Mouse (Mus musculus) Patski (cell line): ENCODE measurements around the gene Rflnb. TPM values are rescaled to one million over a fixed set of nuclear protein-coding genes. Genes with fewer than 3 reads are reported as not detected.

ENCODE experiments used
- ATAC-seq: fragments of 100-300 bp; one replicate; pipeline ENCODE4 v1.8.0; 2021
- CTCF ChIA-PET: fragments of 350-600 bp; sonication (Branson Sonifier 250); formaldehyde crosslinking; loops from one replicate; lab custom pipeline; 2022; ENCODE audit warnings: inconsistent platforms; lab: Charles Lee
- POLR2A ChIA-PET: fragments of 350-600 bp; sonication (Branson Sonifier 250); formaldehyde crosslinking; loops from one replicate; lab custom pipeline; 2022; ENCODE audit warnings: antibody characterized with exemption, inconsistent platforms; lab: Charles Lee
- DNase-seq: peaks from one replicate; pipeline ENCODE4 v3.0.0-alpha.2; 2011; ENCODE audit warnings: low read depth, low spot score
- H3K27me3 ChIP-seq: fragments of 371-371 bp; one replicate; pipeline ENCODE4 v1.5.1; 2021
- CTCF ChIP-seq: fragments of 100-300 bp; IDR thresholded peaks from one replicate; pipeline ENCODE4 v1.5.1; 2021
- in situ Hi-C: fragments of 300-500 bp; cut with MboI; formaldehyde crosslinking; loops from 3 replicates; pipeline ENCODE4 v1.11.1; 2018; ENCODE audit warnings: low pct_unique_long_range_greater_than_20kb, mixed read lengths
- polyA plus RNA-seq: library from polyadenylated mRNA; unstranded; gene quantifications from one replicate; pipeline ENCODE4 v1.2.3, GENCODE M21; 2021

Rflnb gene
- polyA plus RNA-seq, 1 experiment from 2014 or later = 3.5 TPM

GRCm38 (mm10) chr11:75994357-75994756 is 33.2 kb downstream of the Rflnb start:
- ChIA-PET CTCF (no interaction called here), POLR2A (no interaction called here)
- ATAC-seq (no peak), DNase-seq (no peak)
- TF ChIP-seq CTCF = no peak
- peaks cover 3% of the 10 kb centered on the region for H3K27me3 ChIP-seq
- in situ Hi-C loops = no loop called here

- ChIA-PET POLR2A (no interaction called here), CTCF (no interaction called here)
- peaks cover 3% of the 10 kb centered on the region for H3K27me3 ChIP-seq
- ATAC-seq = no peak
- in situ Hi-C loops = no loop called here
- no peak for TF ChIP-seq CTCF
- DNase-seq = no peak
Measured at GRCm38 (mm10) chr11:75992481-75992880, 35.1 kb downstream of the Rflnb start.

GRCm38 (mm10) chr11:75991911-75992310 is 35.7 kb downstream of the Rflnb start:
- TF ChIP-seq CTCF = no peak
- CTCF ChIA-PET = no interaction called here
- ATAC-seq = no peak
- peaks cover 3% of the 10 kb centered on the region for H3K27me3 ChIP-seq
- in situ Hi-C loops = no loop called here
- no peak for DNase-seq
- POLR2A ChIA-PET = no interaction called here

GRCm38 (mm10) chr11:75990965-75991835 is 36.4 kb downstream of the Rflnb start:
- H3K27me3 ChIP-seq = peaks cover 3% of the 10 kb centered on the region
- in situ Hi-C loops = no loop called here
- ChIA-PET POLR2A (no interaction called here), CTCF (no interaction called here)
- TF ChIP-seq CTCF = peak; percentile 36
- ATAC-seq = no peak
- DNase-seq = no peak

- DNase-seq (no peak), ATAC-seq (no peak)
- ChIA-PET POLR2A (no interaction called here), CTCF (no interaction called here)
- in situ Hi-C loops = no loop called here
- no peak for TF ChIP-seq CTCF
- no peaks in the 10 kb centered on the region for H3K27me3 ChIP-seq
Measured at GRCm38 (mm10) chr11:75985948-75986347, 41.6 kb downstream of the Rflnb start.

- ATAC-seq (no peak), DNase-seq (no peak)
- no peak for TF ChIP-seq CTCF
- POLR2A ChIA-PET = no interaction called here
- in situ Hi-C loops = no loop called here
- no peaks in the 10 kb centered on the region for H3K27me3 ChIP-seq
- CTCF ChIA-PET = no interaction called here
Measured at GRCm38 (mm10) chr11:75984581-75984980, 43.0 kb downstream of the Rflnb start.

- ChIA-PET CTCF (interaction anchor here (0.8 to 1.3 kb wide), 3 partner anchors 10 to 200 kb away, joined by 3 to 4 read pairs (median 3); no protein-coding TSS in a partner anchor), POLR2A (no interaction called here)
- no peak for ATAC-seq
- peak; percentile 54 for TF ChIP-seq CTCF
- in situ Hi-C loops = no loop called here
- DNase-seq = no peak
- H3K27me3 ChIP-seq = no peaks in the 10 kb centered on the region
Measured at GRCm38 (mm10) chr11:75983194-75983593, 44.4 kb downstream of the Rflnb start.

GRCm38 (mm10) chr11:75980413-75980812 is 47.2 kb downstream of the Rflnb start:
- in situ Hi-C loops = no loop called here
- DNase-seq = no peak
- no peak for ATAC-seq
- POLR2A ChIA-PET = no interaction called here
- CTCF ChIA-PET = interaction anchor here (1.0 to 1.8 kb wide), 2 partner anchors 13 kb away, joined by 3 to 6 read pairs; no protein-coding TSS in a partner anchor
- no peaks in the 10 kb centered on the region for H3K27me3 ChIP-seq
- TF ChIP-seq CTCF = no peak

- H3K27me3 ChIP-seq = no peaks in the 10 kb centered on the region
- in situ Hi-C loops = no loop called here
- ChIA-PET CTCF (no interaction called here), POLR2A (interaction anchor here (0.6 kb wide), 2 partner anchors 74 to 500 kb away, joined by 3 read pairs; no protein-coding TSS in a partner anchor)
- no peak for TF ChIP-seq CTCF
- no peak for DNase-seq
- ATAC-seq = no peak
Measured at GRCm38 (mm10) chr11:75978051-75978450, 49.5 kb downstream of the Rflnb start.

- in situ Hi-C loops = no loop called here
- TF ChIP-seq CTCF = no peak
- ATAC-seq (no peak), DNase-seq (no peak)
- POLR2A ChIA-PET = no interaction called here
- H3K27me3 ChIP-seq = no peaks in the 10 kb centered on the region
- CTCF ChIA-PET = no interaction called here
Measured at GRCm38 (mm10) chr11:75976748-75977147, 50.8 kb downstream of the Rflnb start.

- no peak for ATAC-seq
- in situ Hi-C loops = no loop called here
- peak; percentile 70 for TF ChIP-seq CTCF
- H3K27me3 ChIP-seq = no peaks in the 10 kb centered on the region
- POLR2A ChIA-PET = no interaction called here
- DNase-seq = no peak
- CTCF ChIA-PET = no interaction called here
Measured at GRCm38 (mm10) chr11:75973988-75974387, 53.6 kb downstream of the Rflnb start.
